Mouse (Mus musculus): Measurements from ENCODE around the gene Klhl25.

- TF ChIP-seq EP300 (IDR thresholded peaks at IDR 0.05; ENCODE audit: low read depth): no peak
- TF ChIP-seq CTCF (IDR thresholded peaks at IDR 0.05; ENCODE audit: low read depth): no peak
Observed at GRCm38 (mm10) chr7:75802887-75803286, 45.2 kb upstream of the Klhl25 start.
